ENCODE assay signal across 20 mouse cellular contexts in the genomic region with DNA sequence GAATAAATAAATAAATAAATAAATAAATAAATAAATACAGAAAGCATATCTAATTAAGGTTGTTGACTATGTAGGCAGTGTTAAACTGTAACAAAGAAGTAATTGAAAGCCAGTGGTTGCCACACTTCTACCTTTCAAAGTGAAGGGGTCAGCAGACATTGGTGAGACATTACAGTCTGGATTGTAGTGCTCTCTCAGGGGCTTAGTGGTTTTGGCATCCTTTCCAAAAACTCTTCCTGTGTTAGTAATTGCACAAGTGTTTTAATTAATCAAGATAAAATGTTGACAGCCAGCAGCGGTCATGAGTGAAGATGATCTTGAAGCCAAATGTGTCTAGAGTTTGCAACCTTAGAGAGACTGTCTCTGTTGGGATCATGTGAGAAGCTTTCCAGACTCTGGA.
"Had no signal": no experiment of that assay in that cellular context is flagged by ENCODE, and none has a peak within 500 bp of the region (broad histone marks: within the 10 kb centered on the region; RNA-seq: fewer than 3 reads in every experiment).

No protein-coding gene starts in this region.

- H3K4me2 ChIP-seq: liver, embryonic 13.5 days; midbrain, embryonic 13.5 days; neural tube, embryonic 13.5 days had no signal

- H3K27ac ChIP-seq: kidney, postnatal 0 days; layer of hippocampus, adult 2 months; left cerebral cortex, adult 2 months; liver, embryonic 13.5 days; midbrain, embryonic 10.5 days; midbrain, embryonic 13.5 days; neural tube, embryonic 13.5 days; stomach, postnatal 0 days had no signal

- H3K4me1 ChIP-seq: liver, embryonic 13.5 days; midbrain, embryonic 13.5 days had no signal

- H3K4me3 ChIP-seq: layer of hippocampus, adult 2 months; left cerebral cortex, adult 2 months; liver, embryonic 13.5 days; megakaryocyte, embryonic 14.5 days; midbrain, embryonic 10.5 days; midbrain, embryonic 13.5 days; myocyte; neural tube, embryonic 13.5 days had no signal

- DNase-seq: kidney, adult 2 months; kidney, postnatal 25 days; layer of hippocampus, postnatal 36 days; liver, embryonic 13.5 days; lung, adult 2 months; lung, postnatal 10 days; lung, postnatal 36 days; thymus, adult 2 months; thymus, postnatal 14 days; thymus, postnatal 4 days had no signal

- H3K9me3 ChIP-seq: liver, embryonic 13.5 days; megakaryocyte, embryonic 14.5 days; midbrain, embryonic 10.5 days; midbrain, embryonic 13.5 days; neural tube, embryonic 13.5 days had no signal

- ATAC-seq: midbrain, embryonic 13.5 days; midbrain, embryonic 16.5 days had no signal

- H3K9ac ChIP-seq: liver, embryonic 13.5 days; midbrain, embryonic 13.5 days; neural tube, embryonic 13.5 days had no signal

- H3K36me3 ChIP-seq: liver, embryonic 13.5 days; midbrain, embryonic 10.5 days; midbrain, embryonic 13.5 days; neural tube, embryonic 13.5 days had no signal

- H3K27me3 ChIP-seq: liver, embryonic 13.5 days; megakaryocyte, embryonic 14.5 days; midbrain, embryonic 13.5 days; neural tube, embryonic 13.5 days had no signal
